Mouse (Mus musculus) hindbrain, postnatal 0 days (tissue): ENCODE data around the gene Rnf181. TPM values are rescaled to one million over a fixed set of nuclear protein-coding genes. Genes with fewer than 3 reads are reported as not detected.

Experiments
- ATAC-seq: fragments of 200-750 bp; cut with Nextera tagmentation; 2 replicates; pipeline ENCODE4 v1.8.0; 2017; ENCODE audit warnings: mild to moderate bottlenecking, moderate TSS enrichment, moderate library complexity
- DNase-seq: peaks from one replicate; pipeline ENCODE4 v3.0.0-alpha.2; 2015; ENCODE audit warnings: low spot score
- H3K27ac ChIP-seq: fragments of 300-500 bp; sonication (generic); 2 replicates; pipeline ENCODE4 v1.5.1; 2014; ENCODE audit warnings: mild to moderate bottlenecking
- H3K27me3 ChIP-seq: fragments of 300-500 bp; sonication (generic); 2 replicates; pipeline ENCODE4 v1.6.1; 2014; ENCODE audit warnings: low read length, mixed read lengths; ENCODE audit not compliant: insufficient read depth
- H3K36me3 ChIP-seq: fragments of 300-500 bp; sonication (generic); 2 replicates; pipeline ENCODE4 v1.6.1; 2014; ENCODE audit warnings: low read length, mixed read lengths; ENCODE audit not compliant: insufficient read depth
- H3K4me1 ChIP-seq: fragments of 300-500 bp; sonication (generic); 2 replicates; pipeline ENCODE4 v1.6.1; 2014; ENCODE audit warnings: antibody characterized with exemption, low read length, mixed read lengths; ENCODE audit not compliant: insufficient read depth
- H3K4me2 ChIP-seq: fragments of 300-500 bp; sonication (generic); 2 replicates; pipeline ENCODE4 v1.6.1; 2014; ENCODE audit warnings: low read depth, mild to moderate bottlenecking, low read length, moderate library complexity, mixed read lengths
- H3K4me3 ChIP-seq: fragments of 300-500 bp; sonication (generic); 2 replicates; pipeline ENCODE4 v1.5.1; 2014; ENCODE audit warnings: low read length
- H3K9ac ChIP-seq: fragments of 300-500 bp; sonication (generic); replicated peaks from 2 replicates; pipeline ENCODE4 v1.6.1; 2014; ENCODE audit warnings: mild to moderate bottlenecking, low read length, moderate library complexity, mixed read lengths
- H3K9me3 ChIP-seq: fragments of 300-500 bp; sonication (generic); 2 replicates; pipeline ENCODE4 v1.6.1; 2016; ENCODE audit warnings: low read length, mixed read lengths
- CTCF ChIP-seq: IDR thresholded peaks from 2 replicates; pipeline ENCODE4 v1.5.1; 2016; ENCODE audit warnings: antibody characterized with exemption, control low read depth, low read depth
- WGBS: fragments of 180-500 bp; shearing (Covaris S2); extraction: QIAGEN DNeasy Blood & Tissue Kit; methylation state at CpG from one replicate; pipeline ENCODE4 v1.1.7; 2014; 5-methylcytosine and 5-hydroxymethylcytosine counted together
- polyA plus RNA-seq: library from polyadenylated mRNA; unstranded; fragments of >200 nt; fragmentation: Nextera tagmentation; extraction: Ambion mirVana; gene quantifications from 2 replicates; pipeline ENCODE4 v1.2.1, GENCODE M21; 2015
- total RNA-seq: library from RNA; depleted of rRNA; stranded (reverse); fragments of >200 nt; gene quantifications from 2 replicates; pipeline ENCODE4 v1.2.3, GENCODE M21; 2014

The Rnf181 gene
- total and polyA plus RNA-seq, 2 experiments from 2014 or later = 70.6 to 134 TPM

DNA sequence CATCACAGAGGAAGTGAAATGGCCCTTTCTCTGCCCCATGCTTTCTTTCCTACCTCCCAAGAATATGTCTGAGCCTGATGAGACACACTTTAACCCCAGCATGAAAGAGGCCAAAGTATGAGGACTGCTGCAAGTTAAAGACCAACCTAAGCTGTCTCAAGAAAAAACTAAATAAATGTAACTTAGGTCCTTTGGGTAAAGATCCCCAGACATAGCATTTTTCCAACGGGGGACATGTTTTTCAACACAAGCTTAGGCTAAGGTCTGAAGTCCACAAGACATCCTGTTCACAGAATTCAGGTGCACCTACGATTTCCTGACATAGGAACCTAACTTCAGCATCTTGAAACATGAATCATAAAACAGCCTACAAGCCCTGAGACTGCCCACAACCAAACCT is 16.5 kb downstream of the Rnf181 start:
- no peaks in the 10 kb centered on the region for H3K9me3 ChIP-seq
- no peak for TF ChIP-seq CTCF
- H3K36me3 ChIP-seq = peaks cover 22% of the 10 kb centered on the region; the same call in 1 of the 2 replicates
- WGBS = 92% methylated on average over 2 of the region's 2 CpGs
- H3K27ac ChIP-seq = no peak overlapping the region
- ATAC-seq = no peak
- H3K27me3 ChIP-seq = no peaks in the 10 kb centered on the region
- no peak overlapping the region for H3K9ac ChIP-seq
- H3K4me3 ChIP-seq = no peak overlapping the region
- DNase-seq = no peak
- H3K4me1 ChIP-seq = peaks cover 13% of the 10 kb centered on the region; the same call in 1 of the 2 replicates
- H3K4me2 ChIP-seq = no peak overlapping the region

DNA sequence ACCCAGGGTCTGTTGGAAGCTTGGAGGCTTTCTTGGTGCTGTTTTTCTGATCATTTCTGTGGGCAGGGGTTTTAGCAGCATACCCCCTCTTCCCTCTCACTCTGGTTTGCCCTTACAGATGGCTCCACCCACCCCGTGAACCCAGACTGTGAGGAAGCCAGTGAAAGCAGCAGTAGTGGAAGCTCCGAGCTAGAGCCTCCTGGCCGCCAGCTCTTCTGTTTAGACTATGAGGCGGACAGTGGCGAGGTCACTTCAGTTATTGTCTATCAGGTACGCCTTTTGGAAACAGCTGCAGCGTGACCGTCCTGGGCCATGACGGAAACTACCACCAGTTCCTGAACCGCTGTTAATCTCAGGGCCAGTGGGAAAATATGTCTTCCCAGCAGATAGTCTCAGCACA is 18.3 kb downstream of the Rnf181 start:
- H3K9me3 ChIP-seq = no peaks in the 10 kb centered on the region
- H3K9ac ChIP-seq = peak overlapping the region; percentile 85; the same call in 1 of the 2 replicates
- H3K4me1 ChIP-seq = peaks cover 16% of the 10 kb centered on the region
- H3K4me3 ChIP-seq = peak overlapping the region; percentile 68; the same call in 1 of the 2 replicates
- 73% methylated on average over 10 of the region's 10 CpGs for WGBS
- DNase-seq = no peak
- no peak for ATAC-seq
- peak overlapping the region; percentile 89; the same call in 1 of the 2 replicates for H3K27ac ChIP-seq
- H3K4me2 ChIP-seq = peak overlapping the region; percentile 66
- no peaks in the 10 kb centered on the region for H3K27me3 ChIP-seq
- peaks cover 22% of the 10 kb centered on the region; the same call in 1 of the 2 replicates for H3K36me3 ChIP-seq
- TF ChIP-seq CTCF = no peak

DNA sequence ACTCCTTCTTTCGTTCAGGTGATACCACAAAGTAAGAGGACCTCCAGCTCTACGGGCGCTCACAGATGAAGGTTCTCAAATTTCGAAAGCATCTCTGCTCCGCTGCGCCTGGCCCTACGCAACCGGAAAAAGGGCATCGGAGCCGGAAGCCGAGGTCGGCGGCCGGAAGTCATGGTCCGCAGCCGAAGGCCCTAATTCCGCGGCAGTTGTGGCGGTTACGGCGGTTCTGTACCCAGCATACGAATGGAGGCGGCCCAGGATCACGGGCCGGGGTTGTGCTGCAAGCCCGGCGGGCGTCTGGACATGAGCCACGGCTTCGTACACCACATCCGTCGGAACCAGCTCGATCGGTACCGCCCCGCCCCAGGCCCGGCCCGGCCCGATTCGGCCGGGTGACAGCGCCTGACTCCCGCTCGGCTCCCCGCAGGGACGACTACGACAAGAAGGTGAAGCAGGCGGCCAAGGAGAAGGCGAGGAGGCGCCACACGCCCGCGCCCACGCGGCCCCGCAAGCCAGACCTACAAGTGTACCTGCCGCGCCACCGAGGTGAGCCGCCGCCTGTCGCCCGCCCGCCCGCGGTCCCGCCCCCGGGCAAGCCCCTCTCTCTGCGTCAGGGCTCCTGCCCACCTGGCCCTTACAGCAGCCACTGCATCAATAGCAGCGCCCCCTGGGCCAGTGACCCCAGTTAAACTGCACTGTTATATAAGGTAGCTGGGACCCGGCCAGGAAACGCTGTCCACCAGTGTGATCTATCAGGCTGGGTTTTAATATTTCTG is 19.4 kb downstream of the Rnf181 start, which contains the start of gene 0610030E20Rik:
TSS of gene 0610030E20Rik (plus strand) at position 152 of the 776 bp plus-strand sequence.
- Histone ChIP-seq H3K4me3 (peak within 1 kb of the TSS; percentile 68), H3K36me3 (peaks cover 22% of the 10 kb centered on the region; the same call in 1 of the 2 replicates), H3K4me1 (peaks cover 16% of the 10 kb centered on the region), H3K27ac (peak within 1 kb of the TSS; percentile 89), H3K9ac (peak within 1 kb of the TSS; percentile 85), H3K27me3 (no peaks in the 10 kb centered on the region), H3K4me2 (peak within 1 kb of the TSS; percentile 66), H3K9me3 (no peaks in the 10 kb centered on the region)
- peak; percentile 65 for ATAC-seq
- TF ChIP-seq CTCF = peak; percentile 38; the same call in 1 of the 2 replicates
- peak; percentile 85 for DNase-seq
- 1% methylated on average over 69 of the region's 72 CpGs for WGBS

DNA sequence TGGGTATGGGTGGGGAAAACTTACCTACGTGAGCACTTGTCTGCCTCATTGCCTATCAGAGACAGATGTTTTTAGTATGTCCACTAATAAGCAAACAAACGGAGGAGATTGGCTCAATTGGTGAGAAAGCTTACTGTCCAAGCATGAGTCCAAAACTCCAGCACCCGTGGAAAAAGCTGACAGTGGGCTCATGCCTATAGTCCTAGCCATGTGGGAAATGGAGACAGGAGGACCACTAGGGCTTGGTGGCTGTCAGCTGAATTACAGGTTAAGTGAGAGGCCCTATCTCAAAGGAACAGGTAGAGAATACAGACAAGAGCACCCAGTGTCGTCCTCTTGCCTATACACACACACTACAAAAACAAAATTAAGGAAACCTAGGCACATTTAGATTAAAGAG is 20.5 kb downstream of the Rnf181 start:
- no peak overlapping the region for H3K27ac ChIP-seq
- peaks cover 16% of the 10 kb centered on the region for H3K4me1 ChIP-seq
- H3K9ac ChIP-seq = no peak overlapping the region
- no peaks in the 10 kb centered on the region for H3K27me3 ChIP-seq
- peak; percentile 5; the same call in 1 of the 2 replicates for TF ChIP-seq CTCF
- H3K36me3 ChIP-seq = peaks cover 22% of the 10 kb centered on the region; the same call in 1 of the 2 replicates
- no peaks in the 10 kb centered on the region for H3K9me3 ChIP-seq
- H3K4me3 ChIP-seq = no peak overlapping the region
- WGBS = 94% methylated on average over 4 of the region's 4 CpGs
- DNase-seq (no peak), ATAC-seq (no peak)
- H3K4me2 ChIP-seq = peak overlapping the region; percentile 66; the same call in 1 of the 2 replicates

DNA sequence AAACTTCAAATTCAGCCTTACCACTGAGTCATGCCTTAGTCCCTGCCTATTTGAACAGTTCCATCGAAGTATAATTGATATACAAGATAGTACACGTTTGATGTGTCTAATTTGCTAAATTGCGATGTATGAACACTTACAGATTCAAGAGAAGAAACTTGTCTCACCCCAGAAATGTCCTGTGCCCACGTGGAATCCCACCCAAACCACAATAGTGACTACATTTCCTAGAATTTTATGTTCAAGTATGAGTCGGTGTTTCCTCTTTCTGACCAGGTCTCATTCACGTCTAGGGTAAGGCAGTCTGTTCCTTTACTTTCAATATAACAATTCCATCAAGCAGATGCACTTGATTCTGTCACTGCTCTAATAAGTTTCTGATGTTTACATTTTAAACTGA is 21.1 kb downstream of the Rnf181 start:
- Histone ChIP-seq H3K9me3 (no peaks in the 10 kb centered on the region), H3K4me2 (peak overlapping the region; percentile 82), H3K9ac (peak overlapping the region; percentile 83; the same call in 1 of the 2 replicates), H3K27ac (peak overlapping the region; percentile 77; the same call in 1 of the 2 replicates), H3K4me3 (peak overlapping the region; percentile 88), H3K4me1 (peaks cover 16% of the 10 kb centered on the region), H3K36me3 (peaks cover 19% of the 10 kb centered on the region; the same call in 1 of the 2 replicates), H3K27me3 (no peaks in the 10 kb centered on the region)
- ATAC-seq = no peak
- no peak for DNase-seq
- 54% methylated on average over 6 of the region's 6 CpGs for WGBS
- TF ChIP-seq CTCF = no peak

DNA sequence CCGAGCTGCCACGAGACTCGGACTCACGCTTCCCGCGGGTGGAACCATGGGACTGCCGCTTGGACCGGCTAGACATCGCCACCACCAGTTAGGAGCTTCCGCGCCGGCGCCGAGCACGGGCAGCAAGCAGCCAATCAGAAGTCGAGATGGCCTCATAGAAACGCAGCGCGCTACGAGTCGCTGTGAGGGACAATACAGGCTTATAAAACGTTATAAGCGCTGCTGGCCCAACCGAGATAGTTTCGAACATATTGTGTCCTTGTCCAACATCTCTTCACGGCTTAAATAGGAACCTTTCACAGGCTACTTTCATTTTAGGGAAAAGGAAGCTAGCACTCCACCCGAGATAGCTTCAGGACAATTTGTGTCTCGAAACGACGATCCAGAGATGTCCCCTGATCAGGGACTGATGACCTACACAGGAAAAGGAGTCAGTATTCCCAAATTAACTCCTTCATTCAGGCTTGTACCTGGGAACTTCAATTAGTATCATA is 21.6 kb downstream of the Rnf181 start, which contains the start of gene Usp39:
TSS of gene Usp39 (minus strand) at position 111 of the 494 bp plus-strand sequence.
- Histone ChIP-seq H3K4me3 (peak within 1 kb of the TSS; percentile 88), H3K36me3 (peaks cover 14% of the 10 kb centered on the region; the same call in 1 of the 2 replicates), H3K9me3 (no peaks in the 10 kb centered on the region), H3K4me1 (peaks cover 16% of the 10 kb centered on the region), H3K4me2 (peak within 1 kb of the TSS; percentile 82), H3K27me3 (no peaks in the 10 kb centered on the region), H3K27ac (peak within 1 kb of the TSS; percentile 77), H3K9ac (peak within 1 kb of the TSS; percentile 83)
- under 1% methylated on average over 30 of the region's 30 CpGs for WGBS
- peak; percentile 97 for DNase-seq
- no peak; the same call in 1 of the 2 replicates for TF ChIP-seq CTCF
- peak; percentile 86 for ATAC-seq
